Mouse (Mus musculus) cerebellum, postnatal 10 days (tissue): ENCODE results near the gene Gm21750.
"Not testable (repeated sequence)": the region's sequence is repeated elsewhere in the genome, so short reads cannot be mapped to it uniquely, and the experiment has no call there.

Source experiments
- DNase-seq, 2 experiments: peaks; one replicate each; pipeline ENCODE4 v3.0.0; 2021; ENCODE audit warnings: mixed read lengths in 2 of 2

Gm21750 gene

DNA sequence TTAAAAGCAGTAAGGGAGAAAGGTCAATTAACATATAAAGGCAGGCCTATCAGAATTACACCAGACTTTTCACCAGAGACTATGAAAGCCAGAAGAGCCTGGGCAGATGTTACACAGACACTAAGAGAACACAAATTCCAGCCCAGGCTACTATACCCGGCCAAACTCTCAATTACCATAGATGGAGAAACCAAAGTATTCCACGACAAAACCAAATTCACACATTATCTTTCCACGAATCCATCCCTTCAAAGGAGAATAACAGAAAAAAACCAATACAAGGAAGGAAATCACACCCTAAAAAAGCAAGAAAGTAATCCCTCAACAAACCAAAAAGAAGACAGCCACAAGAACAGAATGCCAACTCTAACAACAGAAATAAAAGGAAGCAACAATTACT, at the start of gene Gm21750:
TSS of gene Gm21750 (plus strand) at position 301 of the 400 bp plus-strand sequence.
- DNase-seq = not testable (repeated sequence)

- DNase-seq = not testable (repeated sequence)
Observed at GRCm38 (mm10) chr14:73614961-73615360, 46.1 kb upstream of the Gm21750 start.

DNA sequence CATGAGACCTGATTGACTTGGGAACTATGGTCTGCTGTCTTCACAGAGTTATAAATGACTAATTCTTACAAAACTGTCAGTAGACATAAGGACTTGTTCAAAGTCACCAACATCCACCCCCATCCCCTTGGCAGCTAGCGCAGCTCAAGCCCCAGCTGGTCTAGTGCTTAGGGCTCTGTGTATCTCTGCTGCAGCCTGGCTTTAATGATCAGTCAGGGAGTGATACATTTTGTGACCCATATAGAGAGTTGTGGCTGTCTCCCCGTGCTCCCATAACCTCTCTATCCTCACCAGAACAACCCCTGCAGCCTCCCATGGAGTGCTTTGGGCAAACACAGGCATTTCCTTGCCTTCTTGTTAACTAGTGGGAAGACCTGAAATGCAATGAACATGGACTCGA, 40.1 kb upstream of the Gm21750 start:
- no peak for DNase-seq

GRCm38 (mm10) chr14:73622988-73623387, 38.0 kb upstream of the Gm21750 start:
- no peak for DNase-seq

DNA sequence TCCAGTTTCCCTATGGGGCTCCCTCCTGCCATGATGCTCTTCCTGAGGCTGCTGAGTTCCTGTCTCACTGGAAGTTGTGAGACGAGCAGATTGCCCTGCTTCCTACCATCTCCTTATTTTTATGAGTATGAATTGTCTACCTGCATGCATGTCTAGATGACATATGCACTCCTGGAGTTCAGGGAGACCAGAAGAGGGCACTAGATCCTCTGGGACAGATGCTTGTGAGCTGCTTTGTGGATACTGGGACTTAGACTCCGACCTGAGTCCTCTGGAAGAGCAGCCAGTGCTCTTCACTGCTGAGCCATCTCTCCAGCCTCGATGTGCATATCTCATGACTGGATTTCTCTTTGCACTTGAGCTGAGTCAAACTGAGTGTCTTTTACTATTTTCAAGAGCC, 35.6 kb upstream of the Gm21750 start:
- DNase-seq = peak in 1 of 2 experiments; percentile 13

DNA sequence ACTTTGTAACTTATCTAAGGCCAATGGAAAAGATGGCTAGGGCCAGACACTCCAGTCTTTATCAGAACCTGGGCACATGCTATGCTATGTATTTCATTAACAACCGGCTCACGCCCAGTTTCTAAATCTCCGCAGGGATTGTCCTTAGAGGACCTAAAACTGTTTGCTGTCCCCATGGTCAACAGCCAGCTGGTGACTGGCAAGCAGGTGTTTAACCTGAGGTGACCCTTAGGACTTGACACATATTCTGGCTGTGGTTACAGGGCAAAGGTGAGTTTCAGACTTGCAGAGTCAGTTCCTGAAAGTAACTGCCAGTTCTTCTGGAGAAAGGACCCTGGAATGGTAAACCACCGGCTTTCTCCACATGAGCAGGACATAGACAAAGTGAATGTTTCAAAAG, 29.5 kb upstream of the Gm21750 start:
- peak; percentile 8 for DNase-seq

DNA sequence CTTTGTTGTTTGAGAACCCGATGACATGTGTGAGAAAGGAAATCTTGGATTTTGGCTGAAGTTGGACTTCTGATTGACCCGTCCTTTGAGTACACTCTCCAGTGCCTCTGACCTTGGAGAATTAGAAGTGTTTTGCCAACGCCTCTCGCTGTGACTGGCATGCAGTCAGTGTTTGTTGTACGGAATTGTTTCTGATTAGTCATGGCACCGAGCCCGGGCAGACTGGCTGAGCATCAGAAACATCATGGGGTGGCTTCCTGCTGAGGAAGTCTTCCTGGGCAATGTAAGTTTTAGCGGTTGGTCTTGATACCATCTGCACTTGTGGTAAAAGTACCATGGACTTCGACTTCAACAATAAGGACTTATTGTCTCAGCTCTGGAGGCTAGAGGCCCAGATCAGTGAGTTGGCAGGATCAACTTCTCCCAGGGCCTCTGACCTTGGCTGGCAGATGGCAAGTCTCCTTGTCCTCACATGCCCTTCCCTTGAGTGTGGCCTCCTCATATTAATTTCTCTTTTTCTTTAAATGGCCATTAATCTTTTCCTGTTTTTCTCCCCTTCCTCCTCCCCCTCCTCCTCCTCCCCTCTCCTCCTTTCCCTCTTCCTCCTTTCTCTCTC, 28.3 kb upstream of the Gm21750 start:
- peak; percentile 85 to 91 for DNase-seq

- peak; percentile 39 to 50 for DNase-seq
Observed at GRCm38 (mm10) chr14:73634356-73634755, 26.7 kb upstream of the Gm21750 start.

GRCm38 (mm10) chr14:73637460-73637859, 23.6 kb upstream of the Gm21750 start:
- peak in 1 of 2 experiments; percentile 20 for DNase-seq

GRCm38 (mm10) chr14:73650179-73650578, 10.8 kb upstream of the Gm21750 start:
- DNase-seq = no peak

DNA sequence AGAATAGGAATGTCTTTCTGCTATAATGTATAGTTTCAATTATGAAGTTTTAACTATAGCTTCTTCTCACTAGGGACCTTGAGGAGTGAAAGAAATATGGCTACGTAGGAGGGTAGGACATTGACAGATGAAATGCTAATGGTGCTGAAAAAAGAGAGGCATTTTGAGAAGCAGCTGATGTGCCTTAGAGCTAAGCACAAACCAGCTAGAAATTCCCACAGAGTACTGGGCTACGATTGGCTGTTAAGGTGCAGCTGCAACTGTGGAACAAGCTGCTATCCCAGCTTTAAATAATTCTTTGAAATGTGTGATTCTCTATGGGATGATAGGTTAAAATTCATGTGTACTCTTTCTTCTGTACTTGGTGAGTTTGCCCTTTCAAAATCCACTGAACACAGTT, 9.1 kb downstream of the Gm21750 start:
- no peak for DNase-seq

DNA sequence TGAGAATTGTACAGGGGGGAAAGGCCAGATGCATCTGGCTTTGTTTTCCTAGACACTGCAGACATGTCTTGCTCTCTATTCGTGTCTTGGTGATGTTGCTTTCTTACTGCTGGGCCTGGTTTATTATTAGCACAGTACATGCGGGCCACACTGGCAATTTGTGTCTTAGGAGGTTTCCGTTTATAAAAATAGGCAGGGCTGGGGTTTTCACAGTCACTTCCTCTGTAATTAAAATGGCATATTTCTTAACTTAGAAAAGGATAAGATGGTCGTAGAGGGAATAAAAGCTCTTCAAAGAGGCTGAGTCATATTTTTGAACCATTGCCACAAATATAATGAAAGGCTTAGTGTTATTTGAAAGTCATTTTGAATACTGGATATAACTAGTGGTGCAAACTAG, 26.7 kb downstream of the Gm21750 start:
- no peak for DNase-seq

DNA sequence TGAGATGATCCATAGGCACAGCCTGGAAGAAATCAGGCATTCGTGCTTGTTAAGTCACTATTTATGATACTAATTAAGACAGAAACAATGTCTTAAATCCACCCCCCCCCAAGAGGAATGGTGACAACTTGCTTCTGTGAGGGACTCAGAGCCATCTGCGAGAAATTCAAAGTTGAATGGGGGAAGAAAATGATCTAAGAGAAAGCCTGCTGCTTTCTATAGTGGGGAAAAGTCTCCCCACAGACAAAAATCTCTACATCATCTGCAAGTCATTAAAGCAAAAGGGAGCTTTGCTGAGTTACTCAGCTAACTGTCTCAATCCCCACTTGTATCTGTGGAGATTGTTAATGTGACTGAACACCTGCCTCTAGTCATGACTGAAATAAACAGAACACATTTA, 27.4 kb downstream of the Gm21750 start:
- no peak for DNase-seq

DNA sequence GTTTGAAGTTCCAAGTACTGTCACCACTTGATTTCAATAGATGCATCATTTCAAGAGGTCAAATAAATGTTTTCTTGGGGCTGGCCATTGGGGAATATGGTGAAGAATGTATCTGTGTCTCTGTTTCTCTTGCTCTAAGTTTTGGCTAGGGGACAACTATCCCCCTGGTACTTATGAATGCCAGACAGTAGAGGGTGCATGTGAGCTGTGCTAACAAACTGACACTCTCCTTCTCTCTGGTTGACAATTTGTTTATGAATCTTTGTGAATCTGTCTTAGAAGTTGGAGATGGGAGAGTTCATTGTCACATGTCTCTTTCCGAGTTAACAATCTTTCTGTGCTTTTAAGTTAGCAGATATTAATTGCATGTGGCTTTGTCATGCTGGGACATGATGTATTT, 39.2 kb downstream of the Gm21750 start:
- DNase-seq = peak; percentile 21 to 22

- DNase-seq = no peak
Observed at GRCm38 (mm10) chr14:73709412-73710110, 48.5 kb downstream of the Gm21750 start.
